Mouse (Mus musculus): ENCODE measurements around the gene Fam98a. TPM values are rescaled to one million over a fixed set of nuclear protein-coding genes. Genes with fewer than 3 reads are reported as not detected.

Fam98a gene
- total and polyA plus RNA-seq, 3 experiments, result 39.4 to 64.9 TPM; not detected in 1

DNA sequence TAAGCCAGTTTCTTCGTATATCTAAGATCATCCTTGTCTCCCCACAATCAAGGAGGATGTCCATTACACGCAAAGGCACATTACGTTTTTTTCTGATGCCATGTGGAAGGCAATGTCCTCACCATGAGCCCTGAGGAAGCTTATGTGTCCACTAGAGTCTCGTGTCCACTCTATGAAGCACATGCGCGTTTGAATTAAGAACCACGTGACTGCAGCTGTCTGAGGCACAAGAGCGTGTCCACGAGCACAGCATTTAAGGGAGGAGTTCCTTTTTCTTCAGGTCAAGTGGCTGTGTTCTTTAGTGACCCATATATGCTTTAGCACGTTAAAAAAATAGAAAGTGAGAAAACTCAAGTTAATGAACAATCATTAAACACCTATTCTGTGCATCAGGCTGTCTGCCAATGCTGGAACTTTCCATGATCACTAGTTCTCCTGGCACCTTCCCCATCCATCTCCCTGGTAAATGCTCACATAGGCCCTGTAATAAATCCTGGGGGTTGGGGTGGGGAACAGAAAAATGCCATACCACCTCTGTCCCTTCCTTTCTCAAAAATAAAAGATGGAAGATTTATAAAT lies 45.6 kb downstream of the Fam98a start:
- Histone ChIP-seq H3K9me3 (replicated peaks; ENCODE audit: insufficient read depth, low read length) (no peaks in the 10 kb centered on the region), H3K79me2 (ENCODE audit: control insufficient read depth, insufficient read depth, low read length, poor library complexity) (no peaks in the 10 kb centered on the region), H3K4me1 (ENCODE audit: control insufficient read depth in 1 of 2, insufficient read depth in 2 of 2, low read length in 2 of 2) (no peaks in the 10 kb centered on the region), H3K36me3 (ENCODE audit: control insufficient read depth in 1 of 2, insufficient read depth in 2 of 2, low read length in 2 of 2) (no peaks in the 10 kb centered on the region), H3K4me3 (ENCODE audit: control insufficient read depth in 1 of 2, insufficient read depth in 1 of 2, low read depth in 2 of 2, low read length in 2 of 2) (no peak overlapping the region), H3K9ac (ENCODE audit: control insufficient read depth, low read depth, low read length, poor library complexity, severe bottlenecking) (no peak overlapping the region), H3K27me3 (ENCODE audit: control insufficient read depth in 1 of 2, insufficient read depth in 2 of 2, low read length in 2 of 2) (no peaks in the 10 kb centered on the region; a peak in 2 of 4 replicates), H3K27ac (ENCODE audit: control insufficient read depth, low read depth, low read length) (no peak overlapping the region)
- TF ChIP-seq ZKSCAN1 (IDR thresholded peaks at IDR 0.05; ENCODE audit: low read depth, low read length) (no peak), ETS1 (IDR thresholded peaks at IDR 0.05; ENCODE audit: low read depth, low read length) (no peak), NELFE (IDR thresholded peaks at IDR 0.05; ENCODE audit: low read depth, low read length) (no peak), MYB (IDR thresholded peaks at IDR 0.05; ENCODE audit: low read depth, low read length) (no peak), USF2 (IDR thresholded peaks at IDR 0.05; ENCODE audit: borderline replicate concordance in 1 of 2, insufficient read depth in 1 of 2, low read depth in 1 of 2, low read length in 2 of 2) (no peak), MXI1 (IDR thresholded peaks at IDR 0.05; ENCODE audit: low read depth, low read length) (no peak), ELF1 (IDR thresholded peaks at IDR 0.05; ENCODE audit: low read depth, low read length) (no peak), CHD2 (IDR thresholded peaks at IDR 0.05; ENCODE audit: low read length) (no peak), JUND (IDR thresholded peaks at IDR 0.05; ENCODE audit: low read depth, low read length) (no peak), MAZ (IDR thresholded peaks at IDR 0.05; ENCODE audit: low read depth, low read length) (no peak), TBP (IDR thresholded peaks at IDR 0.05; ENCODE audit: low read depth, low read length) (no peak)
- DNase-seq (ENCODE audit: low read depth, low spot score), result no peak

GRCm38 (mm10) chr17:75505053-75505452 lies 46.7 kb downstream of the Fam98a start:
- Histone ChIP-seq H3K27ac (ENCODE audit: control insufficient read depth, low read depth, low read length) (no peak overlapping the region), H3K9ac (ENCODE audit: control insufficient read depth, low read depth, low read length, poor library complexity, severe bottlenecking) (no peak overlapping the region), H3K36me3 (ENCODE audit: control insufficient read depth in 1 of 2, insufficient read depth in 2 of 2, low read length in 2 of 2) (no peaks in the 10 kb centered on the region), H3K27me3 (ENCODE audit: control insufficient read depth in 1 of 2, insufficient read depth in 2 of 2, low read length in 2 of 2) (no peaks in the 10 kb centered on the region; a peak in 2 of 4 replicates), H3K79me2 (ENCODE audit: control insufficient read depth, insufficient read depth, low read length, poor library complexity) (no peaks in the 10 kb centered on the region), H3K9me3 (replicated peaks; ENCODE audit: insufficient read depth, low read length) (no peaks in the 10 kb centered on the region), H3K4me1 (ENCODE audit: control insufficient read depth in 1 of 2, insufficient read depth in 2 of 2, low read length in 2 of 2) (no peaks in the 10 kb centered on the region), H3K4me3 (ENCODE audit: control insufficient read depth in 1 of 2, insufficient read depth in 1 of 2, low read depth in 2 of 2, low read length in 2 of 2) (no peak overlapping the region)
- TF ChIP-seq MXI1 (IDR thresholded peaks at IDR 0.05; ENCODE audit: low read depth, low read length) (no peak), MAX (IDR thresholded peaks at IDR 0.05; ENCODE audit: low read length) (no peak), RAD21 (IDR thresholded peaks at IDR 0.05; ENCODE audit: low read depth, low read length) (no peak), TAL1 (IDR thresholded peaks at IDR 0.05; ENCODE audit: low read length) (no peak)
- DNase-seq (ENCODE audit: low read depth, low spot score), result no peak

DNA sequence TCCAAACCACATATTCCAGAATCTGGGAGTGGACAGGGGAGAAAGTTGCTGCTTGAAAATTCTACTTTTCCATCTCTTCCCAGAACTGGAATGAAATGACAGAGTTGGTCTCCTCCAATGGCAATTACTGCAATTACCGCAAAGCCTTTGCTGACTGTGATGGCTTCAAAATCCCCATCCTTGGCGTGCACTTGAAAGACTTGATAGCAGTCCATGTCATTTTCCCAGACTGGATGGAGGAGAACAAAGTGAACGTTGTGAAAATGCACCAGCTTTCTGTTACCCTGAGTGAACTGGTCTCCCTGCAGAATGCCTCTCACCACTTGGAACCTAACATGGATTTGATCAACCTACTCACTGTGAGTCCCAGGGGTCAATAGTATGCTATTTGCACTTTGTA lies 48.7 kb downstream of the Fam98a start:
- no peaks in the 10 kb centered on the region for H3K79me2 ChIP-seq (ENCODE audit: control insufficient read depth, insufficient read depth, low read length, poor library complexity)
- H3K27ac ChIP-seq (ENCODE audit: control insufficient read depth, low read depth, low read length), result no peak overlapping the region
- H3K36me3 ChIP-seq (ENCODE audit: control insufficient read depth in 1 of 2, insufficient read depth in 2 of 2, low read length in 2 of 2), result no peaks in the 10 kb centered on the region
- H3K4me1 ChIP-seq (ENCODE audit: control insufficient read depth in 1 of 2, insufficient read depth in 2 of 2, low read length in 2 of 2), result no peaks in the 10 kb centered on the region
- H3K4me3 ChIP-seq (ENCODE audit: control insufficient read depth in 1 of 2, insufficient read depth in 1 of 2, low read depth in 2 of 2, low read length in 2 of 2), result no peak overlapping the region
- H3K9ac ChIP-seq (ENCODE audit: control insufficient read depth, low read depth, low read length, poor library complexity, severe bottlenecking), result no peak overlapping the region
- H3K9me3 ChIP-seq (replicated peaks; ENCODE audit: insufficient read depth, low read length), result no peaks in the 10 kb centered on the region
- no peak for DNase-seq (ENCODE audit: low read depth, low spot score)
- peaks cover 0 to 1% of the 10 kb centered on the region in 2 experiments; a peak in 2 of 4 replicates for H3K27me3 ChIP-seq (ENCODE audit: control insufficient read depth in 1 of 2, insufficient read depth in 2 of 2, low read length in 2 of 2)
- TF ChIP-seq ETS1 (IDR thresholded peaks at IDR 0.05; ENCODE audit: low read depth, low read length), result no peak
- no peak for TF ChIP-seq POLR2AphosphoS5 (IDR thresholded peaks at IDR 0.05; ENCODE audit: borderline replicate concordance, low read depth, low read length)
- TF ChIP-seq MAFK (IDR thresholded peaks at IDR 0.05; ENCODE audit: borderline replicate concordance, low read depth, low read length), result no peak
- TF ChIP-seq USF2 (IDR thresholded peaks at IDR 0.05; ENCODE audit: borderline replicate concordance in 1 of 2, insufficient read depth in 1 of 2, low read depth in 1 of 2, low read length in 2 of 2), result no peak
- no peak for TF ChIP-seq MYB (IDR thresholded peaks at IDR 0.05; ENCODE audit: low read depth, low read length)
- TF ChIP-seq BHLHE40 (IDR thresholded peaks at IDR 0.05; ENCODE audit: borderline replicate concordance, low read depth, low read length), result no peak
- TF ChIP-seq POLR2A (IDR thresholded peaks at IDR 0.05; ENCODE audit: control insufficient read depth in 1 of 2, insufficient read depth in 1 of 2, low read depth in 1 of 2, low read length in 2 of 2, poor library complexity in 1 of 2), result no peak
- no peak for TF ChIP-seq JUND (IDR thresholded peaks at IDR 0.05; ENCODE audit: low read depth, low read length)
- TF ChIP-seq GATA1 (IDR thresholded peaks at IDR 0.05; ENCODE audit: low read depth, low read length), result no peak
- TF ChIP-seq KAT2A (conservative IDR thresholded peaks at IDR 0.05; ENCODE audit: low read depth, low read length), result no peak
- TF ChIP-seq GABPA (IDR thresholded peaks at IDR 0.05; ENCODE audit: low read depth, low read length), result no peak
- no peak for TF ChIP-seq NRF1 (IDR thresholded peaks at IDR 0.05; ENCODE audit: insufficient read depth, low read depth, low read length, poor library complexity, severe bottlenecking)
- no peak for TF ChIP-seq MAX (IDR thresholded peaks at IDR 0.05; ENCODE audit: low read length)
- TF ChIP-seq ZKSCAN1 (IDR thresholded peaks at IDR 0.05; ENCODE audit: low read depth, low read length), result no peak
- TF ChIP-seq MEF2A (IDR thresholded peaks at IDR 0.05; ENCODE audit: extremely low read depth, insufficient replicate concordance, low read depth, low read length, poor library complexity, severe bottlenecking), result no peak
- TF ChIP-seq ZNF384 (IDR thresholded peaks at IDR 0.05; ENCODE audit: low read depth, low read length), result no peak

Measured in MEL (cell line).